Mouse (Mus musculus): ENCODE results near the gene Kif7. TPM values are rescaled to one million over a fixed set of nuclear protein-coding genes. Genes with fewer than 3 reads are reported as not detected.
A peak's percentile ranks its signal among the peaks of the same experiment; 100 is the strongest.

Kif7 gene
- polyA plus RNA-seq, 1 experiment from 2014 or later = 6.0 TPM

DNA sequence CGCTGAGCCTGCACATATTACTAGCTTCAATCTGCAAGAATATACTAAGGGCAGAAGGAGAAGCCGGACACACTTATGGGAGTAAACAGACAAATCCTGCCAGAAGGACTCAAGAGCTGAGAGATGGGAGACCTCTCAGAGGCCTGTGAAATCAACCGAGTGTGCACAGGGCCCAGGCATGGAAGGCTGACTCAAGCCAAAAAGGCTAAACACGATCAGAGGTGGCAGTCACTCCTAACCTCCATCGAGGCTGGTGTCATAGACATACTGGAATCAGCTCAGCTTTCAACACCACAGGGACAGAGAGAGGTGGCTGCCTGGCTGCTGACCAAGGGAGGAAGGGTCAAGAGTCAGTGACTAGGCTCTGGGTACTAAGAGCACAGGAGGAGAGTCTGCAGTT, 10.3 kb downstream of the Kif7 start:
- H3K36me3 ChIP-seq = peaks cover 89% of the 10 kb centered on the region
- H3K4me3 ChIP-seq = no peak overlapping the region
- peaks cover 15% of the 10 kb centered on the region for H3K27me3 ChIP-seq (ENCODE audit: low read depth, poor library complexity, severe bottlenecking)
- DNase-seq (ENCODE audit: low spot score) = no peak
- peaks cover 7% of the 10 kb centered on the region for H3K4me1 ChIP-seq
- WGBS = 92% methylated on average over 5 of the region's 5 CpGs
- H3K9me3 ChIP-seq (replicated peaks) = no peaks in the 10 kb centered on the region
- H3K27ac ChIP-seq (replicated peaks) = no peak overlapping the region

GRCm38 (mm10) chr7:79702755-79703154, 12.8 kb downstream of the Kif7 start:
- DNase-seq (ENCODE audit: low spot score) = no peak
- Histone ChIP-seq H3K4me3 (no peak overlapping the region), H3K36me3 (peaks cover 99% of the 10 kb centered on the region), H3K9me3 (replicated peaks) (no peaks in the 10 kb centered on the region), H3K27ac (replicated peaks) (no peak overlapping the region), H3K4me1 (no peaks in the 10 kb centered on the region), H3K27me3 (ENCODE audit: low read depth, poor library complexity, severe bottlenecking) (no peaks in the 10 kb centered on the region)
- 80% methylated on average over 16 of the region's 16 CpGs for WGBS

GRCm38 (mm10) chr7:79696495-79696894, 19.0 kb downstream of the Kif7 start:
- no peak overlapping the region for H3K27ac ChIP-seq (replicated peaks)
- WGBS = 88% methylated on average over 8 of the region's 8 CpGs
- no peak for DNase-seq (ENCODE audit: low spot score)
- no peak overlapping the region for H3K4me3 ChIP-seq
- H3K4me1 ChIP-seq = no peaks in the 10 kb centered on the region
- no peaks in the 10 kb centered on the region for H3K9me3 ChIP-seq (replicated peaks)
- peaks cover 100% of the 10 kb centered on the region for H3K36me3 ChIP-seq
- H3K27me3 ChIP-seq (ENCODE audit: low read depth, poor library complexity, severe bottlenecking) = no peaks in the 10 kb centered on the region

GRCm38 (mm10) chr7:79680231-79680630, 35.3 kb downstream of the Kif7 start:
- 95% methylated on average over 2 of the region's 2 CpGs for WGBS
- Histone ChIP-seq H3K4me3 (no peak overlapping the region), H3K9me3 (replicated peaks) (no peaks in the 10 kb centered on the region), H3K4me1 (no peaks in the 10 kb centered on the region), H3K36me3 (peaks cover 99% of the 10 kb centered on the region), H3K27ac (replicated peaks) (no peak overlapping the region), H3K27me3 (ENCODE audit: low read depth, poor library complexity, severe bottlenecking) (no peaks in the 10 kb centered on the region)
- DNase-seq (ENCODE audit: low spot score) = no peak

DNA sequence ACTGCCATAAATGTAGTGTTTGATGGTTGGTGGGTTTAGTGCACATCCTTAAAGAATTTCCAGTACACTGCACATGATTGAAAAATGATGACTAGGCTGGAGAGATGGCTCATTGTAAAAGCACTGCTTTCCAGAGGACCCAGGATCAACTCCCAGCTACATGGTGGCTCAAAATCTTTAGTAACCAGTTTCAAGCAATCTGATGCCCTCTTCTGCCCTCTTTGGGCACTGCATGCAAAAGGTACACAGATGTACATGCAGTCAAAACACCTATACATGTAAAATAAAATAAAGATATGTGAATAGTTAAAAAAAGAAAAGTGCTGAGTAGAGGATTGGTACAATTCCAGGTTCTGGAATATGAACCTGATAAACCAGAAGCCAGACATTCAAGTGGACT, 36.3 kb downstream of the Kif7 start:
- peaks cover 99% of the 10 kb centered on the region for H3K36me3 ChIP-seq
- no peak overlapping the region for H3K27ac ChIP-seq (replicated peaks)
- H3K4me3 ChIP-seq = no peak overlapping the region

GRCm38 (mm10) chr7:79670900-79671604, 44.5 kb downstream of the Kif7 start:
- WGBS = 95% methylated on average over 4 of the region's 4 CpGs
- DNase-seq (ENCODE audit: low spot score) = no peak
- H3K36me3 ChIP-seq = peaks cover 99% of the 10 kb centered on the region

More for the DNA sequence above, 36.3 kb downstream of the Kif7 start:
- Histone ChIP-seq H3K4me1 (no peaks in the 10 kb centered on the region), H3K9me3 (replicated peaks) (no peaks in the 10 kb centered on the region), H3K27me3 (ENCODE audit: low read depth, poor library complexity, severe bottlenecking) (no peaks in the 10 kb centered on the region)
- DNase-seq (ENCODE audit: low spot score) = no peak

GRCm38 (mm10) chr7:79666690-79667089, 48.8 kb downstream of the Kif7 start:
- no peak for DNase-seq (ENCODE audit: low spot score)
- no peaks in the 10 kb centered on the region for H3K9me3 ChIP-seq (replicated peaks)
- no peak overlapping the region for H3K4me3 ChIP-seq
- no peak overlapping the region for H3K27ac ChIP-seq (replicated peaks)
- H3K4me1 ChIP-seq = peaks cover 26% of the 10 kb centered on the region
- H3K27me3 ChIP-seq (ENCODE audit: low read depth, poor library complexity, severe bottlenecking) = no peaks in the 10 kb centered on the region
- peaks cover 88% of the 10 kb centered on the region for H3K36me3 ChIP-seq

More at GRCm38 (mm10) chr7:79670900-79671604, 44.5 kb downstream of the Kif7 start:
- H3K4me3 ChIP-seq = no peak overlapping the region
- H3K9me3 ChIP-seq (replicated peaks) = no peaks in the 10 kb centered on the region
- no peaks in the 10 kb centered on the region for H3K4me1 ChIP-seq
- no peaks in the 10 kb centered on the region for H3K27me3 ChIP-seq (ENCODE audit: low read depth, poor library complexity, severe bottlenecking)
- no peak overlapping the region for H3K27ac ChIP-seq (replicated peaks)

- peak overlapping the region; percentile 94 for H3K27ac ChIP-seq (replicated peaks)
Measured at GRCm38 (mm10) chr7:79661253-79661890, 54.1 kb downstream of the Kif7 start.

GRCm38 (mm10) chr7:79660291-79661150, 55.0 kb downstream of the Kif7 start:
- under 1% methylated on average over 73 of the region's 73 CpGs for WGBS
- H3K9me3 ChIP-seq (replicated peaks) = no peaks in the 10 kb centered on the region
- peaks cover 27% of the 10 kb centered on the region for H3K36me3 ChIP-seq
- peak overlapping the region; percentile 100 for H3K4me3 ChIP-seq
- H3K27me3 ChIP-seq (ENCODE audit: low read depth, poor library complexity, severe bottlenecking) = no peaks in the 10 kb centered on the region
- peak overlapping the region; percentile 94 for H3K27ac ChIP-seq (replicated peaks)
- no peak for DNase-seq (ENCODE audit: low spot score)
- H3K4me1 ChIP-seq = peaks cover 43% of the 10 kb centered on the region

More at GRCm38 (mm10) chr7:79661253-79661890, 54.1 kb downstream of the Kif7 start:
- WGBS = 23% methylated on average over 5 of the region's 5 CpGs
- no peaks in the 10 kb centered on the region for H3K9me3 ChIP-seq (replicated peaks)
- peaks cover 43% of the 10 kb centered on the region for H3K4me1 ChIP-seq
- H3K27me3 ChIP-seq (ENCODE audit: low read depth, poor library complexity, severe bottlenecking) = no peaks in the 10 kb centered on the region
- DNase-seq (ENCODE audit: low spot score) = peak; percentile 42
- H3K4me3 ChIP-seq = peak overlapping the region; percentile 100
- H3K36me3 ChIP-seq = peaks cover 35% of the 10 kb centered on the region

GRCm38 (mm10) chr7:79659578-79660290, 55.8 kb downstream of the Kif7 start, which contains the start of gene Ticrr:
TSS of gene Ticrr (plus strand) at chr7:79660196.
- Histone ChIP-seq H3K4me3 (peak within 1 kb of the TSS; percentile 100), H3K4me1 (peaks cover 43% of the 10 kb centered on the region), H3K36me3 (peaks cover 19% of the 10 kb centered on the region), H3K27me3 (ENCODE audit: low read depth, poor library complexity, severe bottlenecking) (no peaks in the 10 kb centered on the region), H3K27ac (replicated peaks) (peak within 1 kb of the TSS; percentile 94), H3K9me3 (replicated peaks) (no peaks in the 10 kb centered on the region)
- DNase-seq (ENCODE audit: low spot score) = peak; percentile 98
- under 1% methylated on average over 39 of the region's 39 CpGs for WGBS

- no peak overlapping the region for H3K4me3 ChIP-seq
- 17% methylated on average over 1 of the region's 1 CpGs for WGBS
- H3K36me3 ChIP-seq = no peaks in the 10 kb centered on the region
- no peak for DNase-seq (ENCODE audit: low spot score)
- H3K27ac ChIP-seq (replicated peaks) = no peak overlapping the region
- H3K9me3 ChIP-seq (replicated peaks) = no peaks in the 10 kb centered on the region
- peaks cover 5% of the 10 kb centered on the region for H3K4me1 ChIP-seq
- H3K27me3 ChIP-seq (ENCODE audit: low read depth, poor library complexity, severe bottlenecking) = no peaks in the 10 kb centered on the region
Measured at GRCm38 (mm10) chr7:79654586-79654985, 60.9 kb downstream of the Kif7 start.

DNA sequence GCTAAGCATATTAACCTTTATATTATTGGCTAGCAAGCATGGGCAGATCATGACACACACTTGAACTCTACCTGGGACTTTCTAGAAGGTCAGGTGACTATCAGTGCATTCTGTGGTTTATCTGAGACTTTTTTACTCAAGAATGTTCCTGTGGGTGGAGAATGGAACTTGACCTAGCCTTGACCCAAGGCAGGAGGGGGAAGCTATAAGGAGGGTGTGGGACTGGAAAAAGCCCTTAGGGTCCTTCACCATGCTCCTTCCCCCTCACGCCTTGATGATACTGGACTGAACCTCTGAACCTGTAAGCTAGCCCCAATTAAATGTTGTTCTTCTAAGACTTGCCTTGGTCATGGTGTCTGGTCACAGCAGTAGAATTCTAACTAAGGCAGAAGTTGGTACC, 61.3 kb downstream of the Kif7 start:
- peaks cover 3% of the 10 kb centered on the region for H3K4me1 ChIP-seq
- no peaks in the 10 kb centered on the region for H3K9me3 ChIP-seq (replicated peaks)
- H3K27me3 ChIP-seq (ENCODE audit: low read depth, poor library complexity, severe bottlenecking) = no peaks in the 10 kb centered on the region
- no peak overlapping the region for H3K4me3 ChIP-seq
- WGBS = 84% methylated on average over 1 of the region's 1 CpGs
- H3K27ac ChIP-seq (replicated peaks) = no peak overlapping the region
- DNase-seq (ENCODE audit: low spot score) = no peak
- H3K36me3 ChIP-seq = no peaks in the 10 kb centered on the region
